Mouse (Mus musculus) midbrain, embryonic 11.5 days (tissue): ENCODE results near the gene Abcg4. TPM values are rescaled to one million over a fixed set of nuclear protein-coding genes. Genes with fewer than 3 reads are reported as not detected.
A peak's percentile ranks its signal among the peaks of the same experiment; 100 is the strongest.
"Not testable (repeated sequence)": the region's sequence is repeated elsewhere in the genome, so short reads cannot be mapped to it uniquely, and the experiment has no call there.

ENCODE experiments used
- ATAC-seq: fragments of 200-750 bp; cut with Nextera tagmentation; 2 replicates; pipeline ENCODE4 v1.8.0; 2017; ENCODE audit warnings: moderate TSS enrichment, moderate library complexity; ENCODE audit not compliant: low FRiP score
- DNase-seq: peaks from one replicate; pipeline ENCODE4 v3.0.0; 2015; ENCODE audit warnings: low spot score; ENCODE audit errors: missing footprints
- H3K27ac ChIP-seq: fragments of 300-500 bp; sonication (generic); 2 replicates; pipeline ENCODE4 v1.5.1; 2014; ENCODE audit warnings: low read depth, low read length
- H3K27me3 ChIP-seq: fragments of 300-500 bp; sonication (generic); 2 replicates; pipeline ENCODE4 v1.6.1; 2014; ENCODE audit warnings: mild to moderate bottlenecking, low read length, moderate library complexity, mixed read lengths; ENCODE audit not compliant: control insufficient read depth, insufficient read depth
- H3K36me3 ChIP-seq: fragments of 300-500 bp; sonication (generic); 2 replicates; pipeline ENCODE4 v1.6.1; 2014; ENCODE audit warnings: mild to moderate bottlenecking, low read length, moderate library complexity, mixed read lengths; ENCODE audit not compliant: control insufficient read depth, insufficient read depth
- H3K4me1 ChIP-seq: fragments of 300-500 bp; sonication (generic); 2 replicates; pipeline ENCODE4 v1.6.1; 2014; ENCODE audit warnings: low read length; ENCODE audit not compliant: control insufficient read depth, insufficient read depth
- H3K4me2 ChIP-seq: fragments of 300-500 bp; sonication (generic); 2 replicates; pipeline ENCODE4 v1.6.1; 2014; ENCODE audit warnings: mild to moderate bottlenecking, moderate library complexity
- H3K4me3 ChIP-seq: fragments of 300-500 bp; sonication (generic); 2 replicates; pipeline ENCODE4 v1.5.1; 2014; ENCODE audit warnings: low read depth, low read length
- H3K9ac ChIP-seq: fragments of 300-500 bp; sonication (generic); 2 replicates; pipeline ENCODE4 v1.6.1; 2014; ENCODE audit warnings: low read length
- H3K9me3 ChIP-seq: fragments of 300-500 bp; sonication (generic); 2 replicates; pipeline ENCODE4 v1.6.1; 2016; ENCODE audit warnings: low read length; ENCODE audit not compliant: control insufficient read depth
- WGBS: fragments of 180-500 bp; shearing (Covaris S2); extraction: QIAGEN DNeasy Blood & Tissue Kit; methylation state at CpG from one replicate; pipeline ENCODE4 v1.1.7; 2014; 5-methylcytosine and 5-hydroxymethylcytosine counted together
- polyA plus RNA-seq: library from polyadenylated mRNA; unstranded; fragments of >200 nt; fragmentation: Nextera tagmentation; extraction: Ambion mirVana; gene quantifications from 2 replicates; pipeline ENCODE4 v1.2.1, GENCODE M21; 2014

Gene Abcg4
- polyA plus RNA-seq, 1 experiment from 2014 or later: 4.8 TPM

- 95% methylated on average over 13 of the region's 13 CpGs for WGBS
- 0 out of 2 replicates have a peak, but pooled peaks cover 3% of the 10 kb centered on the region for H3K9me3 ChIP-seq
- no peak overlapping the region for H3K9ac ChIP-seq
- H3K27ac ChIP-seq: no peak overlapping the region
- ATAC-seq: no peak
- no peak overlapping the region for H3K4me2 ChIP-seq
- H3K4me3 ChIP-seq: no peak overlapping the region
- H3K36me3 ChIP-seq: peaks cover 31% of the 10 kb centered on the region
- H3K27me3 ChIP-seq: no peaks in the 10 kb centered on the region
- no peak for DNase-seq
- H3K4me1 ChIP-seq: peaks cover 11% of the 10 kb centered on the region
Measured at GRCm38 (mm10) chr9:44332918-44333638, 44.7 kb upstream of the Abcg4 start.

- Histone ChIP-seq H3K4me3 (no peak overlapping the region), H3K36me3 (peaks cover 26% of the 10 kb centered on the region), H3K9ac (no peak overlapping the region), H3K4me2 (no peak overlapping the region), H3K4me1 (peaks cover 9% of the 10 kb centered on the region), H3K9me3 (0 out of 2 replicates have a peak, but pooled peaks cover 3% of the 10 kb centered on the region), H3K27me3 (no peaks in the 10 kb centered on the region), H3K27ac (no peak overlapping the region)
- DNase-seq: no peak
- 92% methylated on average over 6 of the region's 6 CpGs for WGBS
- no peak for ATAC-seq
Measured at GRCm38 (mm10) chr9:44330736-44331135, 42.3 kb upstream of the Abcg4 start.

GRCm38 (mm10) chr9:44327926-44328325, 39.5 kb upstream of the Abcg4 start:
- H3K27ac ChIP-seq: no peak overlapping the region
- 95% methylated on average over 5 of the region's 5 CpGs for WGBS
- no peak overlapping the region; the same call in 1 of the 2 replicates for H3K9ac ChIP-seq

GRCm38 (mm10) chr9:44327064-44327711, 38.8 kb upstream of the Abcg4 start:
- H3K4me2 ChIP-seq: peak overlapping the region; percentile 72
- H3K27me3 ChIP-seq: no peaks in the 10 kb centered on the region
- DNase-seq: peak; percentile 94
- WGBS: under 1% methylated on average over 22 of the region's 22 CpGs
- no peaks in the 10 kb centered on the region for H3K9me3 ChIP-seq
- peak overlapping the region; percentile 73 for H3K4me3 ChIP-seq
- H3K4me1 ChIP-seq: peaks cover 10% of the 10 kb centered on the region
- H3K27ac ChIP-seq: peak overlapping the region; percentile 85
- peak overlapping the region; percentile 73 for H3K9ac ChIP-seq
- peak; percentile 65; the same call in 1 of the 2 replicates for ATAC-seq
- H3K36me3 ChIP-seq: peaks cover 9% of the 10 kb centered on the region

More at GRCm38 (mm10) chr9:44327926-44328325, 39.5 kb upstream of the Abcg4 start:
- H3K4me1 ChIP-seq: peaks cover 10% of the 10 kb centered on the region
- ATAC-seq (no peak), DNase-seq (peak; percentile 72)
- peak overlapping the region; percentile 73; the same call in 1 of the 2 replicates for H3K4me3 ChIP-seq
- H3K4me2 ChIP-seq: peak overlapping the region; percentile 72
- H3K27me3 ChIP-seq: no peaks in the 10 kb centered on the region
- peaks cover 15% of the 10 kb centered on the region for H3K36me3 ChIP-seq
- no peaks in the 10 kb centered on the region for H3K9me3 ChIP-seq

- Histone ChIP-seq H3K36me3 (peaks cover 6% of the 10 kb centered on the region; the same call in 1 of the 2 replicates), H3K4me2 (peak overlapping the region; percentile 72), H3K4me3 (peak overlapping the region; percentile 73), H3K9ac (peak overlapping the region; percentile 73), H3K9me3 (no peaks in the 10 kb centered on the region), H3K27ac (peak overlapping the region; percentile 85), H3K4me1 (peaks cover 10% of the 10 kb centered on the region), H3K27me3 (no peaks in the 10 kb centered on the region)
- under 1% methylated on average over 38 of the region's 38 CpGs for WGBS
- peak; percentile 92 for ATAC-seq
- peak; percentile 96 for DNase-seq
Measured at GRCm38 (mm10) chr9:44326371-44327063, 38.1 kb upstream of the Abcg4 start.

- H3K4me2 ChIP-seq: peak within 1 kb of the TSS; percentile 72
- H3K36me3 ChIP-seq: peaks cover 6% of the 10 kb centered on the region; the same call in 1 of the 2 replicates
- ATAC-seq (peak; percentile 33; the same call in 1 of the 2 replicates), DNase-seq (no peak)
- peak within 1 kb of the TSS; percentile 85 for H3K27ac ChIP-seq
- H3K4me1 ChIP-seq: peaks cover 12% of the 10 kb centered on the region
- H3K9me3 ChIP-seq: no peaks in the 10 kb centered on the region
- H3K9ac ChIP-seq: peak within 1 kb of the TSS; percentile 73
- no peaks in the 10 kb centered on the region for H3K27me3 ChIP-seq
- WGBS: 7% methylated on average over 12 of the region's 12 CpGs
- peak within 1 kb of the TSS; percentile 73 for H3K4me3 ChIP-seq
Measured at GRCm38 (mm10) chr9:44325768-44326370, 37.5 kb upstream of the Abcg4 start, which contains the start of gene Dpagt1. TSS of gene Dpagt1 (plus strand) at chr9:44326019.

- WGBS: 71% methylated on average over 5 of the region's 8 CpGs
- not testable (repeated sequence) for H3K9me3 ChIP-seq, ATAC-seq, H3K27ac ChIP-seq, H3K4me3 ChIP-seq, H3K4me2 ChIP-seq, H3K36me3 ChIP-seq, H3K27me3 ChIP-seq, H3K9ac ChIP-seq
- DNase-seq: peak; percentile 77
- peaks cover 17% of the 10 kb centered on the region for H3K4me1 ChIP-seq
Measured at GRCm38 (mm10) chr9:44325032-44325767, 36.8 kb upstream of the Abcg4 start.

- Histone ChIP-seq H3K4me2 (no peak overlapping the region), H3K36me3 (peaks cover 4% of the 10 kb centered on the region; the same call in 1 of the 2 replicates), H3K27me3 (no peaks in the 10 kb centered on the region), H3K9ac (no peak overlapping the region), H3K27ac (no peak overlapping the region), H3K4me3 (no peak overlapping the region), H3K4me1 (peaks cover 21% of the 10 kb centered on the region), H3K9me3 (no peaks in the 10 kb centered on the region)
- DNase-seq (peak; percentile 73), ATAC-seq (no peak)
- 84% methylated on average over 6 of the region's 6 CpGs for WGBS
Measured at GRCm38 (mm10) chr9:44324147-44324546, 35.7 kb upstream of the Abcg4 start.
